Mouse (Mus musculus) small intestine, adult 2 months (tissue): Measurements from ENCODE around the gene Camkk1.

ENCODE experiments used
- CTCF ChIP-seq: fragments of 200-500 bp; IDR thresholded peaks from 2 replicates; pipeline ENCODE4 v1.5.1; 2012; ENCODE audit warnings: low read depth, mild to moderate bottlenecking, control low read depth, inconsistent platforms, low read length, moderate library complexity, mixed read lengths; ENCODE audit not compliant: insufficient replicate concordance, insufficient read length; ENCODE audit errors: extremely low read depth
- POLR2A ChIP-seq: fragments of 200-500 bp; IDR thresholded peaks from 2 replicates; pipeline ENCODE4 v1.6.1; 2012; ENCODE audit warnings: low read depth, mild to moderate bottlenecking, control low read depth, inconsistent platforms, low read length, moderate library complexity

- TF ChIP-seq CTCF (no peak), POLR2A (no peak)
Observed at GRCm38 (mm10) chr11:73085391-73085790, 66.6 kb downstream of the Camkk1 start.
